Mouse (Mus musculus) liver, adult 2 months (tissue): ENCODE data around the gene Smoc1.

Experiments
- CTCF ChIP-seq: fragments of 200-500 bp; IDR thresholded peaks from 2 replicates; pipeline ENCODE4 v1.5.1; 2011; ENCODE audit warnings: low read depth, low read length, control low read depth
- POLR2A ChIP-seq: fragments of 200-500 bp; IDR thresholded peaks from 2 replicates; pipeline ENCODE4 v1.6.1; 2011; ENCODE audit warnings: low read length, control low read depth; ENCODE audit not compliant: insufficient read depth; ENCODE audit errors: extremely low read depth

GRCm38 (mm10) chr12:81133055-81133665 is 106.6 kb downstream of the Smoc1 start:
- no peak for TF ChIP-seq CTCF
- TF ChIP-seq POLR2A = no peak
